Mouse (Mus musculus): ENCODE measurements at regions not wholly inside any gene's neighbourhood (a gene's known extent, or its start where the extent isn't known, plus 50 kb on each side); places are given as distances from the start of the nearest gene placed in this dataset.

- H3K4me3 ChIP-seq (ENCODE audit: low read length): no peak overlapping the region
- no peaks in the 10 kb centered on the region for H3K36me3 ChIP-seq (ENCODE audit: insufficient read depth, low read length)
- no peaks in the 10 kb centered on the region for H3K9me3 ChIP-seq (ENCODE audit: low read length)
- H3K4me2 ChIP-seq (ENCODE audit: low read depth, low read length): no peak overlapping the region
- TF ChIP-seq CTCF (IDR thresholded peaks at IDR 0.05; ENCODE audit: low read depth): no peak
- WGBS: 94% methylated on average over 3 of the region's 3 CpGs
- DNase-seq (ENCODE audit: low spot score): no peak
- no peak for ATAC-seq
- no peaks in the 10 kb centered on the region; the same call in 1 of the 2 replicates for H3K4me1 ChIP-seq (ENCODE audit: insufficient read depth, low read length)
- H3K27me3 ChIP-seq (ENCODE audit: insufficient read depth, low read length): no peaks in the 10 kb centered on the region
- H3K27ac ChIP-seq: no peak overlapping the region
- no peak overlapping the region for H3K9ac ChIP-seq (replicated peaks; ENCODE audit: low read length)
Measured at GRCm38 (mm10) chr9:113134611-113135010, 573.4 kb downstream of the Pdcd6ip start.

- WGBS: 67% methylated on average over 7 of the region's 7 CpGs
- Histone ChIP-seq H3K36me3 (ENCODE audit: insufficient read depth, low read length) (no peaks in the 10 kb centered on the region), H3K9me3 (ENCODE audit: low read length) (no peaks in the 10 kb centered on the region), H3K27ac (no peak overlapping the region), H3K4me2 (ENCODE audit: low read depth, low read length) (no peak overlapping the region), H3K4me3 (ENCODE audit: low read length) (no peak overlapping the region), H3K4me1 (ENCODE audit: insufficient read depth, low read length) (no peaks in the 10 kb centered on the region), H3K9ac (replicated peaks; ENCODE audit: low read length) (no peak overlapping the region), H3K27me3 (ENCODE audit: insufficient read depth, low read length) (no peaks in the 10 kb centered on the region)
- ATAC-seq: no peak
- DNase-seq (ENCODE audit: low spot score): no peak
- TF ChIP-seq CTCF (IDR thresholded peaks at IDR 0.05; ENCODE audit: low read depth): no peak
Measured at GRCm38 (mm10) chr9:113123004-113123692, 584.9 kb downstream of the Pdcd6ip start.

- no peak for TF ChIP-seq CTCF (IDR thresholded peaks at IDR 0.05; ENCODE audit: low read depth)
- no peaks in the 10 kb centered on the region for H3K36me3 ChIP-seq (ENCODE audit: insufficient read depth, low read length)
- H3K27ac ChIP-seq: no peak overlapping the region
- ATAC-seq (no peak), DNase-seq (ENCODE audit: low spot score) (no peak)
- H3K9me3 ChIP-seq (ENCODE audit: low read length): no peaks in the 10 kb centered on the region
- no peak overlapping the region for H3K4me2 ChIP-seq (ENCODE audit: low read depth, low read length)
- WGBS: 90% methylated on average over 3 of the region's 3 CpGs
- no peaks in the 10 kb centered on the region for H3K27me3 ChIP-seq (ENCODE audit: insufficient read depth, low read length)
- H3K4me3 ChIP-seq (ENCODE audit: low read length): no peak overlapping the region
- no peak overlapping the region for H3K9ac ChIP-seq (replicated peaks; ENCODE audit: low read length)
- no peaks in the 10 kb centered on the region for H3K4me1 ChIP-seq (ENCODE audit: insufficient read depth, low read length)
Measured at GRCm38 (mm10) chr9:113122253-113122749, 585.8 kb downstream of the Pdcd6ip start.

- no peaks in the 10 kb centered on the region for H3K27me3 ChIP-seq (ENCODE audit: insufficient read depth, low read length)
- DNase-seq (ENCODE audit: low spot score): no peak
- no peak overlapping the region for H3K9ac ChIP-seq (replicated peaks; ENCODE audit: low read length)
- no peaks in the 10 kb centered on the region for H3K9me3 ChIP-seq (ENCODE audit: low read length)
- no peaks in the 10 kb centered on the region for H3K36me3 ChIP-seq (ENCODE audit: insufficient read depth, low read length)
- H3K4me1 ChIP-seq (ENCODE audit: insufficient read depth, low read length): no peaks in the 10 kb centered on the region
- TF ChIP-seq CTCF (IDR thresholded peaks at IDR 0.05; ENCODE audit: low read depth): no peak
- H3K4me3 ChIP-seq (ENCODE audit: low read length): no peak overlapping the region
- no peak for ATAC-seq
- no peak overlapping the region for H3K27ac ChIP-seq
- no peak overlapping the region for H3K4me2 ChIP-seq (ENCODE audit: low read depth, low read length)
Measured at GRCm38 (mm10) chr9:113120385-113120784, 587.7 kb downstream of the Pdcd6ip start.

GRCm38 (mm10) chr9:113119721-113120120 is 588.3 kb downstream of the Pdcd6ip start:
- Histone ChIP-seq H3K9ac (replicated peaks; ENCODE audit: low read length) (no peak overlapping the region), H3K4me2 (ENCODE audit: low read depth, low read length) (no peak overlapping the region), H3K4me1 (ENCODE audit: insufficient read depth, low read length) (no peaks in the 10 kb centered on the region), H3K36me3 (ENCODE audit: insufficient read depth, low read length) (no peaks in the 10 kb centered on the region), H3K27me3 (ENCODE audit: insufficient read depth, low read length) (no peaks in the 10 kb centered on the region), H3K9me3 (ENCODE audit: low read length) (no peaks in the 10 kb centered on the region), H3K27ac (no peak overlapping the region), H3K4me3 (ENCODE audit: low read length) (no peak overlapping the region)
- no peak for DNase-seq (ENCODE audit: low spot score)
- no peak for TF ChIP-seq CTCF (IDR thresholded peaks at IDR 0.05; ENCODE audit: low read depth)
- 88% methylated on average over 1 of the region's 1 CpGs for WGBS
- ATAC-seq: no peak

- DNase-seq (ENCODE audit: low spot score) (no peak), ATAC-seq (no peak)
- no peaks in the 10 kb centered on the region for H3K4me1 ChIP-seq (ENCODE audit: insufficient read depth, low read length)
- H3K27ac ChIP-seq: no peak overlapping the region
- H3K4me2 ChIP-seq (ENCODE audit: low read depth, low read length): no peak overlapping the region
- WGBS: 52% methylated on average over 5 of the region's 5 CpGs
- H3K4me3 ChIP-seq (ENCODE audit: low read length): no peak overlapping the region
- no peaks in the 10 kb centered on the region for H3K9me3 ChIP-seq (ENCODE audit: low read length)
- no peaks in the 10 kb centered on the region for H3K36me3 ChIP-seq (ENCODE audit: insufficient read depth, low read length)
- no peaks in the 10 kb centered on the region for H3K27me3 ChIP-seq (ENCODE audit: insufficient read depth, low read length)
- no peak overlapping the region for H3K9ac ChIP-seq (replicated peaks; ENCODE audit: low read length)
- TF ChIP-seq CTCF (IDR thresholded peaks at IDR 0.05; ENCODE audit: low read depth): no peak
Measured at GRCm38 (mm10) chr9:113115576-113115975, 592.5 kb downstream of the Pdcd6ip start.

GRCm38 (mm10) chr9:113112753-113113152 is 595.3 kb downstream of the Pdcd6ip start:
- Histone ChIP-seq H3K27me3 (ENCODE audit: insufficient read depth, low read length) (no peaks in the 10 kb centered on the region), H3K27ac (no peak overlapping the region), H3K4me1 (ENCODE audit: insufficient read depth, low read length) (no peaks in the 10 kb centered on the region), H3K4me2 (ENCODE audit: low read depth, low read length) (no peak overlapping the region), H3K9me3 (ENCODE audit: low read length) (no peaks in the 10 kb centered on the region), H3K9ac (replicated peaks; ENCODE audit: low read length) (no peak overlapping the region), H3K4me3 (ENCODE audit: low read length) (no peak overlapping the region), H3K36me3 (ENCODE audit: insufficient read depth, low read length) (no peaks in the 10 kb centered on the region)
- no peak for TF ChIP-seq CTCF (IDR thresholded peaks at IDR 0.05; ENCODE audit: low read depth)
- DNase-seq (ENCODE audit: low spot score): no peak
- ATAC-seq: no peak
